Mouse (Mus musculus) telencephalon, adult 2 months (tissue): ENCODE measurements around the gene Atp1b2.

ENCODE experiments used
- DNase-seq: peaks from one replicate; pipeline ENCODE4 v3.0.0-alpha.2; 2011; ENCODE audit warnings: low read depth, low spot score

The Atp1b2 gene

DNA sequence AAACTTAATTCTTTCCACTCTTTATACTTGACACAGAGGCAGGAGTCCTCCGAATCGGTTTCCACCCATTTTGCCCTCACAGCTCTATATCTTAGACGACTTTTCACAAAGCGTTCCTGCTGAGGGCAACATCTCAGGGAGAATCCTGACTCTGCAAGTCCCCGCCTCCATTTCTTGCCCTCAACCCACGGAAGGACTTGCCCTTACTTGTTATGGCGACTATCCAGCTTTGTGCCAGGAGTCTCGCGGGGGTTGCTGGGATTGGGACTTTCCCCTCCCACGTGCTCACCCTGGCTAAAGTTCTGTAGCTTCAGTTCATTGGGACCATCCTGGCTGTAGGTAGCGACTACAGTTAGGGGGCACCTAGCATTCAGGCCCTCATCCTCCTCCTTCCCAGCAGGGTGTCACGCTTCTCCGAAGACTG is 25.6 kb downstream of the Atp1b2 start, which contains the start of the genes Wrap53 and Trp53:
Gene Wrap53, minus strand, starts transcription at position 165 of the 424 bp plus-strand sequence.
Gene Trp53, plus strand, starts transcription at position 269 of the 424 bp plus-strand sequence.
- DNase-seq: peak; percentile 93

DNA sequence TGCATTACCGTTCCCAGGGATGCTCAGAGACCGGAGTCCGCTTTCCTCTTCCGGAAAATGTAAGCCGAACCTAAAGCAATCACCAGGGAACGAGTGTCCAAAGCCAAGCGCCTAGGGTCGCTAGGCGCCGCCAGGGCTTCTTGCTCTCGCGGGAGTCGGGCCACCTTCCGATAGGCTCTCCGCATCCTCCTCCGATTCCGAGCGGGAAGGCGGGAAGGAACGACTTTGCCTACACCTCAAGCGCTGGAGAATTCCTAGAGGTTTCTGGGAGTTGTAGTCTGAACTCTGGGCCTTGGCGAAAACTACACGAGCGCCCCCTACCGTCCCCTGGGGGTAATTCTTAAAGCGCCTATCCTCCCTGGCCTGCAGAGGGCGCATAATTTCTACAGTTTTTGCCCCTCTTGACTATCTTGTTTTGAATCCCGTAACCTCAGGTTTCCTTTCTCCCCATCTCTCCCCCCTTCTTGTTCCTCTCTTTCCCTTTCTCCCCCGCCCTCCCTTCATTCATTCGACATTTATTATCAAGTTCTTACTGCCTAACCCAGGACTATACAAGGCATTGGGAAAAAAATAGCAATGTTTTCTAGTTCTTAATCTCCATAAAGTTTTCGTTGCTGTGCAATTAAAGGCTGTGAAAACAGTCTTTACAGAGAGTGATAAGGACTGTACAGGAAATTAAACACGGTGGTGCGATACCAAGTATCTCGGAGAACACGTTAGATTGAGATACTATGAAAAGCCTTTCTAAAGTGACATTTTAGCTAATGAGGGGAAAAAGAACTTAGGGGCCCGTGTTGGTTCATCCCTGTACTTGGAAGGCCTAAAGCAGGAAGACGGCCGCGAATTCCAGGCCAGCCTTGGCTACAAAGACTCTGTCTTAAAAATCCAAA is 26.4 kb downstream of the Atp1b2 start:
- peak; percentile 98 for DNase-seq

DNA sequence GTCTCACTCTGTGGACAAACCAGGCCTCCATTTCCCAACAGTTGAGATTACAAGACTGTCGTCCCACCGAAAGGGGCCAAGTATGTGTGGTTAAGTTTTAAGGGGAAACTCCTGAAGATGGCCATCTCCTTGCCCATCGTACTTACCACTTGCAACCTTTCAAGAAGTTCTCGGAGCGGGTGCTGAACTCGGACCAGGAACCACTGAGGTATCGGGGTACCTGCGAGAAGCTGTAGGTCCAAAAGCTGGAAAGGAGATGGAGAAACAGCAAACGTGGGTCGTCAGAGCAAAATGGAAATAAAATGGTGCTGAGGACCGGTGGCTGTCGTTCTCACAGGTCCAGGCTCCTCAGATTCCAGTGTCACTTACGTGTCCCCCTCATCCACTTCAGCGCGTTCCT is 27.4 kb downstream of the Atp1b2 start:
- DNase-seq: no peak

DNA sequence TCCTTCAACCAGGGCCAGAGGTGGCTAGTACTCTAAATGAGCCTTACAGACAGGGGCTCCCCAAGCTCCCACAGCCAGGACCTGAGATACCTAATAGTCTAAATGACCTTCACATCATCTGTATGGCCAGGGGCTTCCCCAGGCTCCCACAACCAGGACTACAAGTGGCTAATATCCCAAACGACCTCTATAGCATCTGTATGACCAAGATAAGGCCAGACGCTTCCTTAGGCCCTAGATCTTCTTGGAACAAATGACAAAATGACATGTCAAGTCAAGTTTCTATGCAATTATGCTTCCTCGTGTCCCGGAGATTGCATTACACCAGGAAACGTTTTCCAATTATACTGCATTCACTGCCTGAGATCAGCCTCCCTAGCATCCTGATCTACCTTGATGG is 29.4 kb downstream of the Atp1b2 start:
- no peak for DNase-seq

DNA sequence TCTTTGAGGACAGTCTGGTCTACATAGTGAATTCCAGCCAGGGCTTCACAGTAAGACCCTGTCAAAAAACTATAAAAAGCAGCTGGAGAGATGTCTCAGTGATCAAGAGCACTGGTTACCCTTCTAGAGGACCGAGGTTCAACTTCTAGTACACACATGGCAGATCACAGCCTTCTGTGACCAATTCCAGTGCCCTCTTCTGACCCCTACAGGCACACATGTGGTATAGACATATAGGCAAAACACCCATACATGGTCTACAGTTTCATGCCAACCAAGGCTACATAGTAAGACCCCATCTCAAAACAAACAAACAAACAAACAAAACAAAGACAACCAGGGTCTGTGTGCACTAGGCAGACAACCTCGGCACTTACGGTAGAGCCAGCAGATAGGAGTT is 30.5 kb downstream of the Atp1b2 start:
- no peak for DNase-seq

DNA sequence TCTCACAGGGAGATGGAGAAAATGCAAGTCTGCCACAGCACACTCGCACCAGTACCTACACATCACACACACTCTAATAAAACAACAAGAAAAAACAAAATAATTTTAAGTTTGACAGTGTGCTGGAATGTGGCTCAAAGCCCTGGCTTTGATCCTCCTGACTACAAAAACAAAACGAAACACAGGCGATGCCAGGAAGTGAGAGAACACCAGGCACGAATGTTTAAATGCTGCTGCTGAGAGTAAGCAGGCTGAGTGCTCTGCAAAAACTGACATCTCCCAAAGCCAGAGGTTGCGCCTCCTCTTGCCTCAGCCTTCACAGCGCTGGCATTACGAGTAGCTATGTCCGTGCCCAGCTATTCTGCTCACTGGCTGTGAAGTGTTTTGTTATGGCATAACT is 40.6 kb downstream of the Atp1b2 start:
- DNase-seq: no peak

DNA sequence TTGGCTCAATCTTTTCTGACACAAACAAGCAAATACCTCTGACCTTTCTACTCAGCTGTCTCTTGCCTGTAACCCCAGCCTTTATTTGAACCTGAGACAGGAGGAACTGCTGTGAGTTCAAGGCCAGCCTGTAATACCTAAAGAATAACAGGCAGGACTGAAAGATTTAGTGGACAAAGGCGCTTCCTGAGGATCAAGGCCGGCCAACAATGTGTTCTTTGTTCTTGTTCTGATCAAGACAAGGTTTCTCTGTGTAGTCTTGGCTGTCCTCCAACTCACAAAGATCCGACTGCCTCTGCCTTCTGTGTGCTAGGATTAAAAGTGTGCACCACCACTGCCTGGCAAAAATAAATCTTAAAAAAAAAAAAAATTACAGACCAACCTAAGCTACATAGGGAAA is 41.4 kb downstream of the Atp1b2 start:
- DNase-seq: no peak

DNA sequence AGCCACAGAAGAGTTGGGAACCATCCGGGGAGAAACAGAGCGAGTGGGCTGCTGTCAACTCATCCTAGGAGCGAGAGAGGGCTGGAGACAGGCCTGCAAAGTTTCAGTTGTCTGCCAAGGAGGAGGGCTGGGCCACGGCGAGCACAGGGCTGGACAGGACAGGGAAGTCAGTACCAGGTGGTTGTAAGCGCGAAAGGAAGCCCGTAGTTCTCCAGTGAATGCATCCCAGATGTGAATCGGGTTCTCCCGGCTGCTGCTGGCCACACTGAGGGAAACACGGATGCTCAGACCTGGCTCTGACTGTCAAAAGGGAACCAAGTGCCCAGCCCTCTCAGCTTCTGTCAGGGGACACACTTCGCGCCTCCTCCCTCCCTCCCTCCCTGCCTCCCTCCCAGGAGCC is 42.4 kb downstream of the Atp1b2 start:
- no peak for DNase-seq

DNA sequence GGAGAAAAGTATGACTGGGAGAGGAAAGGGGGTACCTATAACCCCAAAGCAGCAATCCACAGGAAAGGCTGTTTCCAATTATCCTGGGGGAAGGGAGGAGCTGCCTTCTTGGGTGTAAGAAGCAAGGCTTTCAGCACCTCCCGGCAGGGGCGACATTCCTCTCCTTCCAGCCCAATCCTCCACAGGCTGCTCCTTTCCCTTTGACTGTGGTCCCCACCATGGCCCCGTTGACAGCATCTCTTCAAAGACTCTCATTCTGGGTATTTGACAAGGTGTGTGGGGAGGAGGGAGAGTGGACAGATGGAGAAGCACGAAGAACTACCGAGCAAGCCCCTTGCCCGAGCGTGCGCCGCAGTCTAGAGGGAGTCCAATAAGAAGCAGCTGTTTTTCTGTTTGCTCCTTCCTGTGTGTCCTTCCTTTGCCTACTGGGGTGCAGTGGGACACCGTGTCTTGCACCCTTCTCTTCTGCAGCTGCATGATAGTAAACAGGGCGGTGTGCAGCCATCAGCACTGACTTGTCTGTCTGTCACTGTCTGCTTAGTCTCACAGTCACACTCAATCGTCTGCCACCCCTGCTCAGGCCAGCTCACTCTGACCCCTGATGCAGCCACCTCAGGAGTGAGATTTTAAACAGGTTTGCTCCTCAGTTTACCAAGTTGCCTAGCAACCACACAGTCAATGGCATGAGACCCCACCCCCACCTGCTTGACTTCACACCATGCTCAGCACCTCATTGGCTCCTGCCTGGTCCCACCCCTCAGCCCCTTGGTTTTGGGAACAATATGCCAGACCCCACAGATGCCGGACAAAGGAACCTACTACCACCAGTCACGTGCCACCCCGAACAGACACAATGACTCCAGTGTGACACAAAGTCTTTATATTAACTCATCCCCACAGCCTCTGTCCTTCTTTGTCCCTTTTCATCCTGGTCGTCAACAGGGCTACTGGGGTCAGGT is 44.6 kb downstream of the Atp1b2 start:
- DNase-seq: peak; percentile 79

DNA sequence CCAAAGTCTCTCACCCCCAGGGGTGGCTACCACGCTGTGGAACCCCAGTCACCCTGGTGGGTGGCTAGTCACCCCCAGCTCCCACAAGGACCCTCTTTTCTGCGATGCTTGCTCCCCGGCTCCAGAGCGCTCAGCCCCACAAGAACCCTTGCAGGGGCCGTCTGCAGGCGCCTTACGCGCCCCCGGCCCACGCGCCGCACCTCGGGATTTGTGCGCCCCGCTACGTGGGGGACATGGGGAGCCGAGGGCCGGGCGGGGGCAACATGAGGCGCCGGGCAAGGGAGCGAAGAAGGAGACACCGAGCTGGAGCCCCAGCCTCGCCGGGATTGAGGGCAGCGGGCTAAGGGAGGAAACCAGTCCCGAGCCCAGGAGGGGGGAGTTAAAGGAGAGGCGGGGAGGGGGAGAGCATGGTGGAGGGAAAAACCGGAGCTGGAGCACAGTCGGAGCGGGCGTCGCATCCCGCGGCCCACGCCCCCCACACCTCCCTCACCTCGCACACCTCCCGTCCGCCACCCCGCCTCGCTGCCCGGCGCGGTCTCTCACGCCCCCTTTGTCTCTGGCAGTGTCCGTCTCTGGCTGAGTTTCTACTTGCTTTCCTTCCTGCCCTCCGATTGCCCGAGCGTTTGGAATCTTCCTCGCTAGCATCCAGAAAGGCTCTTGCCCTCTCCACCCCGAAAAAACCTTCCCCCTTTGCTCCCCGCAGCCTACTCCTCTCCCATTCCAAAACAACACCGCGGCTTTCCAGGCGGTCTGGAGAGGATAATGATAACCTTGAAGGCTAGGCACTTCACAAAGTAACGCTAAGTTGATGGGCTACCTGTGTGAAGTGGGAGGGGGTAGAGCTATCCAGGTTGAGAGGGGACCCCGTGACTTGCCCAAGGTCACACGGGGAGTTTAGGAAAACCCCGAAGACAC is 45.6 kb downstream of the Atp1b2 start, which contains the start of gene Efnb3:
Gene Efnb3, minus strand, starts transcription at position 355 of the 915 bp plus-strand sequence.
- no peak for DNase-seq

DNA sequence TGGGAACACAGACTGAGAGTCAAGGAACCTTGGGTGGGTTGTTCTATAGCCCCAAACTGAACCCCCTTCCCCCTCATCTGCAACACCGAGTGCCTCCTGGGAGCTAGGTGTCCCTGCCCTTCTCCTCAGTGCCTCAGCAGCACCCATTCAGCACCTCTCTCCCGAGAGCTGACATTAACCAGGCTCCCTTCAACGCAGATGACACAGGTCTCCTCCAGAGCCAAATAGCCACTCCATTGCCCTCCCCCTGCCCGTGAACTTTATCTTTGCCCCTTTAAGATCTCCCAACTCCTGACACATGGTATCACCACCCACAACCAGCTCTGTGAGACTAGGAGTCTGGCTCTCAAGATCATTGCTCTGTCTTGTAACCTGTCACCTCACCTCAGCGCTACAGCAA is 46.6 kb downstream of the Atp1b2 start:
- DNase-seq: no peak

DNA sequence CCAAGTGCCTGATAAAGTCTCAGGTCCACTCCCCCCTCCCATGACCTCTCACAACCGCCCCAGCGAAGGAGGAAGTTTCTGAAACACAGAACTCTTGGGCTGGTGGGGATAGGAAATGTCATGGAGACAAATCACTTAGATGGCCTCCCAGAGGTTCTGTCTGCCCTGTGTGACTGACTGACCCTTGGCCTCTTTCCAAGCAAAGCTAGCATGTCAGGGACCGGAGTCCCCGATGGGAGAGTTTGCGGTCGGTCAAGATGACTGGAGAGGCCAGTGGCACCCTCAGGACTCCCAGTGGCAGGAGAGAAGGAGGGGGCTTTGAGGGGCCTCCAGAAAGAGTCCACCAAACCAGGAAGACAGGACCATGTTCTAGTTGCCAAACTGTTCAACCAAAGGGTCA is 47.0 kb downstream of the Atp1b2 start:
- no peak for DNase-seq

DNA sequence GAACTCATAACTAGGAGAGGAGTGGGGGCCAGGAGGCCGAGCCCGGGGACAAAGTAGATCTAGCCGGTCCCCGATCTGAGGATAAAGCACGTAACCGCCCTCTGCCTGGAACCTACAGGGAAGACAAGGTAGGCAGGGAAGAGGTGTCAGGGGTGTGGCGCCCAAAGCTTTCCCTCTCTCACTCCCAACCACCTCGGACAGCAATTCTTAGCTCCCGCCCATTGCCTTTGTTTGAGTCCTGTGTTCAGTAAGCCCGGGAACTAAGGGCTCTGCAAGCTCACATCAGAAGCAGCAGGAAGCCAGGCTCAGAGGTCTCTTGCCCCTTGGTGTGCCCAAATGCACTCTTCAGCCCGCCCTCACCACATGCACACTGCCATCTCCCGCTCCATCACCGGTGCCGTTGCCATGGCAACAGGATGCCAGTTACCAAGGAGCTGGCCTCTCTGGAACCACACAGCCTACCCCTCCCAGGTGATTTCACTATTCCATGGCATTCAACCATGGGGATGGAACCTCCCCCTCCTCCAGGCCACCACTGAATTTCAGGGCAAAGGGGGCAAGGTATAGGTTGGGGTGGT is 48.3 kb downstream of the Atp1b2 start:
- no peak for DNase-seq

DNA sequence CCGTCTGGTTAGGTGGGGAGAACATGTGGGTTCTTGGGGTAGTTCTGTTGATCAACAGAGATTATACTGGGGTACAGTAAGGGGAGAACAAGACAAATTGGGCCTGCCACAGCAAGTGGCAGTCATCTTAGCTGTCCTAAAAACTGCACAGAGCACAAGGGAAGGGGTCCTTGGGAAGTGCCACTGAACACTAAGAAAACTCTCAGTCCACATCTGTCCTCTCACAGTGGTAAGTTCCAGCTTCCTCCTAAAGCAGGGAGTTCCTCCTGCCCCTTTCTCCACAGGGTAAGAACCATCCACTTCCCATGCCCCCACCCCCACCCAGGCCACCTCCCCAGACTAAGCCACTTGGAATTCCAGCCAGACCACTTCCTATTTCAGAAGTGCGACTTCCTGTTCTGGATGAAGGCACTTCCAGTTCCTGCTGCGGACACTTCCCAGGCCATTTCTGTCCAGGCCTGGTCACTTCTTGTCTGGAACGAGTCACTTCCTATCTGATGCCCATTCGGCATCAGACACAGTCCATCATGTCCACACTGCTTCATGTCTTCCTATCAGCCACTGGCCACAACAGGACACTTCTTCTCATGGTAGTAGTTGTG is 51.1 kb downstream of the Atp1b2 start:
- DNase-seq: no peak

DNA sequence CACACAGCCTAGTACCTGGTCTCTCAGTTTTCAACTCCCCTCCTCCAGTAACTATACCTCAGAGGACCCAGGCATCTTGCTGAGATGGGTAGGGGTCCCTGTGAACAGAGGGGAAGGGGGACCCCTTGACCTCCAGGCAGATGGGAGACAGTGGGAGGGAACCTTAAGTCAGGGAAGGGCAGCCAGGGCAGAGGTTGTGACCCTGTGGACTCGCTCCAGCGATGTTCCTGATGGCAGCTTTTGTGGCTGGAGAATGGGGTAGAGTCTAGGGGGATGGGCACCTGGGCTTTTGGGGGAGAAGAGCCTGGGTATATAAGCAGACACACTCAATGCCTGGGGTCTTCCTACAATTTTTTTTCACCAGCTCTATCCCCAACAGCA is 52.4 kb downstream of the Atp1b2 start:
- no peak for DNase-seq

DNA sequence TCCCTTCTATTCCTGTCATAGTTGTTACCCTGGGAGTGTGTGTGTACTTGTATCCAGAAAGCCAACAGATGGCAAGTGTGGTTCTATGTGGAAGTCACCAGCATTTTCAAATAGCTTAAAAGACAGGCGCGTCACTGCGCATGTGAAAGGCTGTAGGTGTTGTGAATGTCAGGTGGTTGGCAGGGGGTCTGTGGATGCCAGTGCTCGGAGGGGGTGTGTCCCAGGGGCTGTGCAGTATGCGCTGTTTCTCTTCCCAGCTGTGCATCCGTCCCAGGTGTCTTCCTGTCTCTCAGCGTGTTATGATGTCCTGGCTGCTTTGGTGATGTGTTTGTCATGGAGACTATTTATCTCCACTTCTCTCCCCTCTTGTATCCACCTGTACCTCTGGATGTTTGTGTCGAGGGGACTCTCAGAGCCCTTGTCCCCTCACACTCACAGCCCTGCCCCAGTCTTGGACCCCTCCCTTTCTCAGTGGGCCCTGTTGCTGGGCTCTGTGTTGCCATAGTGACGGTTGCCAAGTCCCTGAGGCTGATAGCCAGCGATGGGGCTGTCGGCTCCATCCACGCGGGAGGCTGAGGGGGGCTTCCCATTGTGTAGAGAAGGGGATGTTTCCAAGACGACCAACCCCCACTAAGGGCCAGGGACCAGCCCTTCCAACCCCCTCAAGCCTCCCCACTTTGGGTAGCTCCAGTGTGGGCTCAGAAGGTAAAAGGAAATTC is 53.0 kb downstream of the Atp1b2 start:
- DNase-seq: no peak

DNA sequence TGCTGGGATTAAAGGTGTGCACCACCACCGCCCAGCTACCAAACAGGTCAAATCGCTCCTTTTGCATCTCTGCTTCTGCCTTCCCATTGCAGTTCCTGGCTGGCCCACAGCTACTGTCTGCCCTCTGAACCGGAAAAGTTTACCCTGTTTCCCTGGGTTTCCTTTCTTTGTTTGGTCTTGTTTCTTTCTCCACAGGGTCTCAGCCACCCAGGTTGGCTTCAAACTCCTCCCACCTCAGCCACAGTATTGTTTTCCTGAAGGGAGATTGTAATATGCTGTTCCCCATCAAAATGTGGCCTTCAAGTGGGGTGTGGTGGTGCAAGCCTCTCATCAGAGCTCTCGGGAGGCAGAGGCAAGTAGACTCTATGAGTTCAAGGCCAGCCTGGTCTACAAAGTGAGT is 54.4 kb downstream of the Atp1b2 start:
- DNase-seq: no peak
